Mouse (Mus musculus) thymus, postnatal 0 days (tissue): ENCODE data around the gene Tmed8. TPM values are rescaled to one million over a fixed set of nuclear protein-coding genes. Genes with fewer than 3 reads are reported as not detected.

ENCODE experiments used
- polyA plus RNA-seq: library from polyadenylated mRNA; unstranded; fragments of >200 nt; fragmentation: Nextera tagmentation; extraction: Ambion mirVana; gene quantifications from 2 replicates; pipeline ENCODE4 v1.2.1, GENCODE M21; 2015

The Tmed8 gene
- polyA plus RNA-seq, 1 experiment from 2014 or later: 3.4 TPM

Other genes with a start within 250 kb of the Tmed8 start
- 0.05 TPM in 2 replicates for gene Zdhhc22, start 210.0 kb downstream of the Tmed8 start, polyA plus RNA-seq
- gene Tmem63c, start 179.1 kb downstream of the Tmed8 start, polyA plus RNA-seq: 0.05 and 0.13 TPM in 2 replicates
- gene Ngb, start 97.9 kb downstream of the Tmed8 start, polyA plus RNA-seq: 0.18 and 0.35 TPM in 2 replicates
- gene Gstz1, start 53.3 kb downstream of the Tmed8 start, polyA plus RNA-seq: 19.2 and 19.8 TPM in 2 replicates
- gene Pomt2, start 52.5 kb downstream of the Tmed8 start, polyA plus RNA-seq: 4.8 and 5.4 TPM in 2 replicates
- gene Samd15, start 731 bp downstream of the Tmed8 start, polyA plus RNA-seq: 1.2 and 1.6 TPM in 2 replicates
- 0.86 and 0.89 TPM in 2 replicates for gene Noxred1, start 38.3 kb upstream of the Tmed8 start, polyA plus RNA-seq
- 30.5 and 33.2 TPM in 2 replicates for gene Vipas39, start 65.8 kb upstream of the Tmed8 start, polyA plus RNA-seq
- 193 and 211 TPM in 2 replicates for gene Ahsa1, start 66.0 kb upstream of the Tmed8 start, polyA plus RNA-seq
- 0.06 and 0.07 TPM in 2 replicates for gene Ism2, start 99.3 kb upstream of the Tmed8 start, polyA plus RNA-seq
- 76.9 and 83.3 TPM in 2 replicates for gene Sptlc2, start 187.9 kb upstream of the Tmed8 start, polyA plus RNA-seq
- gene Slirp, start 243.4 kb upstream of the Tmed8 start, polyA plus RNA-seq: 278 and 300 TPM in 2 replicates
- 29.8 and 46.3 TPM in 2 replicates for gene Alkbh1, start 243.6 kb upstream of the Tmed8 start, polyA plus RNA-seq